Mouse (Mus musculus) hindbrain, postnatal 0 days (tissue): Measurements from ENCODE around the gene Fam160b1. TPM values are rescaled to one million over a fixed set of nuclear protein-coding genes. Genes with fewer than 3 reads are reported as not detected.
A peak's percentile ranks its signal among the peaks of the same experiment; 100 is the strongest.

Experiments
- ATAC-seq: fragments of 200-750 bp; cut with Nextera tagmentation; 2 replicates; pipeline ENCODE4 v1.8.0; 2017; ENCODE audit warnings: mild to moderate bottlenecking, moderate TSS enrichment, moderate library complexity
- DNase-seq: peaks from one replicate; pipeline ENCODE4 v3.0.0-alpha.2; 2015; ENCODE audit warnings: low spot score
- H3K27ac ChIP-seq: fragments of 300-500 bp; sonication (generic); 2 replicates; pipeline ENCODE4 v1.5.1; 2014; ENCODE audit warnings: mild to moderate bottlenecking
- H3K27me3 ChIP-seq: fragments of 300-500 bp; sonication (generic); 2 replicates; pipeline ENCODE4 v1.6.1; 2014; ENCODE audit warnings: low read length, mixed read lengths; ENCODE audit not compliant: insufficient read depth
- H3K36me3 ChIP-seq: fragments of 300-500 bp; sonication (generic); 2 replicates; pipeline ENCODE4 v1.6.1; 2014; ENCODE audit warnings: low read length, mixed read lengths; ENCODE audit not compliant: insufficient read depth
- H3K4me1 ChIP-seq: fragments of 300-500 bp; sonication (generic); 2 replicates; pipeline ENCODE4 v1.6.1; 2014; ENCODE audit warnings: antibody characterized with exemption, low read length, mixed read lengths; ENCODE audit not compliant: insufficient read depth
- H3K4me2 ChIP-seq: fragments of 300-500 bp; sonication (generic); 2 replicates; pipeline ENCODE4 v1.6.1; 2014; ENCODE audit warnings: low read depth, mild to moderate bottlenecking, low read length, moderate library complexity, mixed read lengths
- H3K4me3 ChIP-seq: fragments of 300-500 bp; sonication (generic); 2 replicates; pipeline ENCODE4 v1.5.1; 2014; ENCODE audit warnings: low read length
- H3K9ac ChIP-seq: fragments of 300-500 bp; sonication (generic); replicated peaks from 2 replicates; pipeline ENCODE4 v1.6.1; 2014; ENCODE audit warnings: mild to moderate bottlenecking, low read length, moderate library complexity, mixed read lengths
- H3K9me3 ChIP-seq: fragments of 300-500 bp; sonication (generic); 2 replicates; pipeline ENCODE4 v1.6.1; 2016; ENCODE audit warnings: low read length, mixed read lengths
- CTCF ChIP-seq: IDR thresholded peaks from 2 replicates; pipeline ENCODE4 v1.5.1; 2016; ENCODE audit warnings: antibody characterized with exemption, control low read depth, low read depth
- WGBS: fragments of 180-500 bp; shearing (Covaris S2); extraction: QIAGEN DNeasy Blood & Tissue Kit; methylation state at CpG from one replicate; pipeline ENCODE4 v1.1.7; 2014; 5-methylcytosine and 5-hydroxymethylcytosine counted together
- polyA plus RNA-seq: library from polyadenylated mRNA; unstranded; fragments of >200 nt; fragmentation: Nextera tagmentation; extraction: Ambion mirVana; gene quantifications from 2 replicates; pipeline ENCODE4 v1.2.1, GENCODE M21; 2015
- total RNA-seq: library from RNA; depleted of rRNA; stranded (reverse); fragments of >200 nt; gene quantifications from 2 replicates; pipeline ENCODE4 v1.2.3, GENCODE M21; 2014

The Fam160b1 gene
- total and polyA plus RNA-seq, 2 experiments from 2014 or later: 11.2 to 19.7 TPM

- no peak overlapping the region for H3K27ac ChIP-seq
- no peaks in the 10 kb centered on the region for H3K9me3 ChIP-seq
- H3K36me3 ChIP-seq: no peaks in the 10 kb centered on the region
- H3K4me1 ChIP-seq: no peaks in the 10 kb centered on the region
- no peak for TF ChIP-seq CTCF
- H3K4me3 ChIP-seq: no peak overlapping the region
- DNase-seq (no peak), ATAC-seq (no peak)
- WGBS: 85% methylated on average over 9 of the region's 9 CpGs
- no peak overlapping the region for H3K9ac ChIP-seq
- H3K4me2 ChIP-seq: no peak overlapping the region
- H3K27me3 ChIP-seq: no peaks in the 10 kb centered on the region
Observed at GRCm38 (mm10) chr19:57320656-57321382, 39.7 kb upstream of the Fam160b1 start.

- 96% methylated on average over 3 of the region's 3 CpGs for WGBS
- TF ChIP-seq CTCF: no peak
- DNase-seq (no peak), ATAC-seq (no peak)
- no peak overlapping the region for H3K4me2 ChIP-seq
- H3K27me3 ChIP-seq: no peaks in the 10 kb centered on the region
- H3K9ac ChIP-seq: no peak overlapping the region
- no peak overlapping the region for H3K4me3 ChIP-seq
- H3K36me3 ChIP-seq: no peaks in the 10 kb centered on the region
- no peaks in the 10 kb centered on the region for H3K9me3 ChIP-seq
- no peaks in the 10 kb centered on the region for H3K4me1 ChIP-seq
- no peak overlapping the region for H3K27ac ChIP-seq
Observed at GRCm38 (mm10) chr19:57321839-57322238, 38.6 kb upstream of the Fam160b1 start.

- Histone ChIP-seq H3K9me3 (no peaks in the 10 kb centered on the region), H3K9ac (no peak overlapping the region), H3K27ac (no peak overlapping the region), H3K4me2 (no peak overlapping the region), H3K4me1 (no peaks in the 10 kb centered on the region), H3K4me3 (no peak overlapping the region), H3K27me3 (no peaks in the 10 kb centered on the region), H3K36me3 (no peaks in the 10 kb centered on the region)
- no peak for TF ChIP-seq CTCF
- DNase-seq (no peak), ATAC-seq (no peak)
- WGBS: 66% methylated on average over 4 of the region's 4 CpGs
Observed at GRCm38 (mm10) chr19:57322491-57322890, 38.0 kb upstream of the Fam160b1 start.

GRCm38 (mm10) chr19:57323087-57323486 is 37.4 kb upstream of the Fam160b1 start:
- Histone ChIP-seq H3K9ac (no peak overlapping the region), H3K27me3 (no peaks in the 10 kb centered on the region), H3K4me3 (no peak overlapping the region), H3K9me3 (no peaks in the 10 kb centered on the region), H3K27ac (no peak overlapping the region), H3K36me3 (no peaks in the 10 kb centered on the region), H3K4me1 (no peaks in the 10 kb centered on the region), H3K4me2 (no peak overlapping the region)
- ATAC-seq (no peak), DNase-seq (no peak)
- peak; percentile 21; the same call in 1 of the 2 replicates for TF ChIP-seq CTCF
- WGBS: 70% methylated on average over 8 of the region's 8 CpGs

GRCm38 (mm10) chr19:57325748-57326300 is 34.7 kb upstream of the Fam160b1 start:
- no peak overlapping the region for H3K27ac ChIP-seq
- DNase-seq (peak; percentile 85), ATAC-seq (no peak)
- no peaks in the 10 kb centered on the region for H3K9me3 ChIP-seq
- H3K36me3 ChIP-seq: no peaks in the 10 kb centered on the region
- H3K4me3 ChIP-seq: no peak overlapping the region
- no peak overlapping the region for H3K4me2 ChIP-seq
- H3K27me3 ChIP-seq: no peaks in the 10 kb centered on the region
- 32% methylated on average over 7 of the region's 7 CpGs for WGBS
- H3K9ac ChIP-seq: no peak overlapping the region
- peak; percentile 85 for TF ChIP-seq CTCF
- H3K4me1 ChIP-seq: no peaks in the 10 kb centered on the region

GRCm38 (mm10) chr19:57327679-57328078 is 32.8 kb upstream of the Fam160b1 start:
- H3K27me3 ChIP-seq: no peaks in the 10 kb centered on the region
- no peaks in the 10 kb centered on the region for H3K36me3 ChIP-seq
- ATAC-seq: no peak
- no peak overlapping the region for H3K9ac ChIP-seq
- DNase-seq: no peak
- H3K4me1 ChIP-seq: no peaks in the 10 kb centered on the region
- H3K27ac ChIP-seq: no peak overlapping the region
- no peak overlapping the region for H3K4me2 ChIP-seq
- TF ChIP-seq CTCF: no peak
- H3K4me3 ChIP-seq: no peak overlapping the region
- H3K9me3 ChIP-seq: no peaks in the 10 kb centered on the region

GRCm38 (mm10) chr19:57328269-57328668 is 32.2 kb upstream of the Fam160b1 start:
- DNase-seq: no peak
- H3K4me1 ChIP-seq: no peaks in the 10 kb centered on the region
- no peak overlapping the region for H3K4me2 ChIP-seq
- H3K36me3 ChIP-seq: no peaks in the 10 kb centered on the region
- WGBS: 98% methylated on average over 7 of the region's 7 CpGs
- H3K9ac ChIP-seq: no peak overlapping the region
- TF ChIP-seq CTCF: no peak
- no peaks in the 10 kb centered on the region for H3K27me3 ChIP-seq
- ATAC-seq: no peak
- H3K9me3 ChIP-seq: no peaks in the 10 kb centered on the region
- no peak overlapping the region for H3K4me3 ChIP-seq
- H3K27ac ChIP-seq: no peak overlapping the region
